Mouse (Mus musculus): ENCODE data around the gene Sox4. TPM values are rescaled to one million over a fixed set of nuclear protein-coding genes. Genes with fewer than 3 reads are reported as not detected.

Gene Sox4
- total RNA-seq (2021), result 10 to 100 TPM; 27.8 to 29.1 TPM

GRCm38 (mm10) chr13:28953581-28953991, at the start of gene Sox4:
TSS of gene Sox4 (minus strand) at chr13:28953713.
- DNase-seq (ENCODE audit: extremely low spot score in 1 of 2, low spot score in 1 of 2), result peak; percentile 83 to 91

GRCm38 (mm10) chr13:28991899-28992664, 38.6 kb upstream of the Sox4 start:
- DNase-seq (ENCODE audit: extremely low spot score in 1 of 2, low spot score in 1 of 2), result no peak

DNA sequence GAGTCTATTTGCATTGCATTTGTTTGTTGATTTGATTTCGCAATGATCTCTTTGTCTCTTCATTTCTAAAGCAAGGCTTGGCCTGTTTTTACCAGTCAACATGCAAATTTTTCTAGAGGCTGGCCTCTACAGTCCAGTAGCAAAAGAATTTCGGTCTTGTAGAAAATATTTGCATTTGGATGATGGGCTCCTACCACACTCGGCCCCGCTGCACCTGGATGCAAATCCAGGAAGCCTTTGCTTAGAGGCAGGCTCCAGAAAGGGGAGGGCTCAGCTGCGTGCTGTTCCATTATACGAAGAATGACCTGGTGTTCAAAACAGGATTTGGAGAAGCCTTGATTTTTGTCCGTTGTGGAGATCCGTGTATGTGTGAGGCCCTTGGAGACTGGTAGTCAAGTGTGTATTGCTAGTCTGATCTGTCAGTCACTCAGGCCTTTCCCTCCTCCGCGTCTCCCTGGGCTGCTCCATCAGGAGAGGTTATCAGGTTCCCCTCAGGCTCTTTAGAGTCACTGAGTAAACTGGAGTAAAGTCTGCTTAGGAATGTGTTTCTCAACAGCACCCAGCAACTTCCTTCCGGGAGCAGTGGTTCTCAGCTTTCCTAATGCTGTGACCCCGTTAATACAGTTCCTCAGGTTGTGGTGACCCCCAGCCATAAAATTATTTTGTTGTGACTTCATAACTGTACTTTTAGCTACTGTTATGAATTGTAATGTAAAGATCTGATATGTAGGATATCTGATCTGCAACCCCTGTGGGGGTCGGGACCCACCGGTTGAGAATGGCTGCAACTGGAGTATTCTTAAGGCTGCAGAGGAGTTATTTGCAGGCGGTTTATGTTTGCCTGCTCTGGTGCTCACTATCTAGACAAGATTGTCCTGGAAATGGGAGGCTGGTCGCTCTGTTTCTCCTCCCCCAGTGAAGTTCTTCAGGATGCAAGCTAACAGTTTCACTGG, 35.5 kb upstream of the Sox4 start:
- no peak for DNase-seq (ENCODE audit: extremely low spot score in 1 of 2, low spot score in 1 of 2)

DNA sequence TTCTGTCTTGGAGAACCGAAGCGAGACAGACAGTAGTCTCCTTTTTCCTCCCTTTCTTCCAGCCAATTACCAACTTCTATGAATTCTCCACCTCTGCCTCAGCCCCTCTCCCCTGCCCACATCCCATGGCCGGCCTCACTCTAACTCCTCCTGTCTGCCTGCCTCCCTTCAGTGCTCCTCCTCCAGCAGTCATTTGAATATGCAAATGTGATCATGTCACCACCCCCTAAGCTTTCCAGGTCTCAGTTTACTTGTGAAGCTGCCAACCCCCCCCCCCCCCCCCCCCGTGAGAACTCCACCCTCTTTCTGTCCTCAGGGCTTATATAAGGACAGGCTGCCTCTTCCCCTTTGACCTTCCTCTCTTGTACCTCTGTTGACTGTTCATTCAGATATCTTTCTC, 27.2 kb upstream of the Sox4 start:
- DNase-seq (ENCODE audit: extremely low spot score in 1 of 2, low spot score in 1 of 2), result no peak

GRCm38 (mm10) chr13:28975011-28975410, 21.5 kb upstream of the Sox4 start:
- no peak for DNase-seq (ENCODE audit: extremely low spot score in 1 of 2, low spot score in 1 of 2)

DNA sequence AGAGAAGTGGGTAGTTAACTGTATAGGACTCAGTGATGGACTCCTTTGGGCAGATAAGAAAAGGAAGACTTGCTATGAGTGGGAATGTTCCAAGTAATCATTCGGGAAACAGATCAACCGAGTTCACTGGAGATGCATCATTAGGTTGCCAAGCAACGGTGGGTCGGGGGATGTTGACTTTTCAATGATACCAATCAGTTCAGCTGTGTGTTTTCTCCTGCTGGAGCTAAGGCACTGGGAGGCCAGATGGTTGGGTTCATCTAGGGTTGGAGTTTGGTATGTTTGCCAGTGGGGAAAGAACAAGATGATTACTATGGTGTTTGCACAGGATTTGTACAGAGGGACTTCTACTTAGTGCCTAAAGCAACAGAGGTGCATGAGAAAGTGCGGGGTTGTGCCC, 21.1 kb upstream of the Sox4 start:
- peak in 1 of 2 experiments; percentile 26 for DNase-seq (ENCODE audit: extremely low spot score in 1 of 2, low spot score in 1 of 2)

DNA sequence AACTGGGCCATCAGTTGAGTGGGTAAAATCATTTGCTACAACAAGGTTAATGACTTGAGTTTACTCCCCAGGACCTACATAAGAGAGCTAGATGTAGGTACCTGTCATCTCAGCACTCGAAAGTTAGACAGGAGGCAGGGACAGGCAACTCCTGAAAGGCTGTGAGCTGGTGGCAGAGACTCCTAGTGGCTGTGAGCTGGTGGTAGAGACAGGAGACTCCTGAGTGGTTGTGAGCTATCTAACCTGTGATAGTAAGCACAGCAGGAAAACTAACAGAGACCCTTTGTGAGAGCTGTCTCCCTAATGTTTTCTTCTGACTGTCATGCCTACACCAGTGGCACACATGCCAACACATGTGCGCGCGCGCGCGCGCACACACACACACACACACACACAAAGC, 7.4 kb upstream of the Sox4 start:
- no peak for DNase-seq (ENCODE audit: extremely low spot score in 1 of 2, low spot score in 1 of 2)

DNA sequence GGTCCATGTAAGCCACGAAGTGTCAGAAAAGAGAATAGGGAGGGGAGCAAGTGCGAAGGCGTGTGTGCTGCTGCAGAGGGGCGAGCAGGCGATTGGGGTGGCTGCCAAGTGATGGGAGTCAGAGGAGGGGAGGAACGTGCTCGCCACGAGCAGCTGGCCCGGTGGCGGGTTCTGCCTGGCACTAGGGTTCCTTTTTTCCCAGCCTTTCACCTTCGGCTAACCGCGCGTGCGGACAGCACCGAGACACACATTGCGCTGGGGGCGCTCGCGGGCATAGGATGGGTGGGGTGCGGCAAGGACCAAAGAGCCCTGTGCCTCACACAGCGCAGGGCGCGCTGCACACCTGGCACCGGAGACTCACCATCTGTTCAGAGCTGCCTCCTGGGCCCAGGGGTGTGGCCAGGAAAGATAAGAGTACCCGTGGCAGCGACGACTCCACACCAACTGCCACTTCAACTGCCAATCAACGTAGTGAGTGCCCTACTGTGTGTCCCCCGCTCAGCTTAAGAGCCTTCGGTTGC, 6.0 kb upstream of the Sox4 start:
- peak; percentile 77 to 85 for DNase-seq (ENCODE audit: extremely low spot score in 1 of 2, low spot score in 1 of 2)

DNA sequence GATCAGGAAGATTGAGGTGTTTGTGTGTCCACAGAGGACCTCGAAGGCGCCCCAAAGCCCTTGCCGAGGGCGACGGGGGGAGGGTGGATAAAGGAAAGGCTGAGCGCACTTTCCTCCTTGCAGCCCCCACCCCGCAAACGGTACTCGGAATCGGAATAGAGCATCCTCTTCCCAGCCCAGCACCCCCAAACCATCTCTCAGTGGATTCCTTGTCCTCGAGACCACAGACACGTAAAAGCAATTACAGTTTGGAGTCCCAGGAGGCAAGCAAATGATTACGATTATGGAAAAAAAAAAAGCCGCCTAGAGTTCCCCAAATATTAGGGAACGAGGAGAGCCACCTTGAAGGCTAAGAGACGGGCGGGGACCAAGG, 5.5 kb upstream of the Sox4 start:
- no peak for DNase-seq (ENCODE audit: extremely low spot score in 1 of 2, low spot score in 1 of 2)

DNA sequence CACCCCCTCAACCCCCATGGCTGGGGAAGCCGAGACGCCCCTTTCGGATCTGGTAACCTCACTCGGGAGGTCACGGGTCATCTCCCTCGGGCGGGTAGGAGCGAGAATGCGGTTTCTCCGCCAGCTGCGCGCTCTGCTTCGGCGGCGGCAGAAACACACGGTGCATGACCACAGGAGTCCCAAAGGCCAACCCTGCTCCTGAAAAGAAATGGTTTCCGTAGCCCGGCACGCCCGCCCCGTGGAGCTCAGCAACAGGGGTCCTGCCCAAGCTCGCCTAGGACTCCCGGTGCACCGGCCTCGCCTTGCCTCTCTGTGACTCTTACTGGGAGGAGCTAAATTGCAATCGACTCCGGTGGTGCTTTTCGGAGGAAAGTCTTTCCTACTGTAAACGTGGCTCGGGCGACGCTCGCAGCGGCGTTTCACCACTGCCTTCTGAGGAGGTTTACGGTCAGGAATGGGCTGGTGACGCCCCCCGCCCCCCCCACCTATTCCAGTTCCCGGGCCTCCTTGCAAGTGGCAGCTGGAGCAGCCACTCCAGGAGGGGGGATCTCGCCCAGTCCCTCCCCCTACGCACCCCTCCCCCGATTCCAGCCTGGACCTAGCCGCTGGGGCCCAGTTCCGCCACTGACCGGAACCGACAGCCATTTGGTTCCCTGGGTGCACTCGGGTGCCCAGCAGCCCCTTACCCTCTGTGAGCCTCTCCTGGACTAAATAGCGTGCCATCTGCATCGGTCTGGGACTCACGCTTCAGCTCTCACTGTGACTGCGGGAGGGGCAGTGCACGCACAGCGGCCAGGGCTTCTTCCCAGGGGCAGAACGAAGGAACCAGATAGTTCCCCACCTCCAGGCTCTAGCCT, 4.9 kb upstream of the Sox4 start:
- peak; percentile 61 to 65 for DNase-seq (ENCODE audit: extremely low spot score in 1 of 2, low spot score in 1 of 2)

DNA sequence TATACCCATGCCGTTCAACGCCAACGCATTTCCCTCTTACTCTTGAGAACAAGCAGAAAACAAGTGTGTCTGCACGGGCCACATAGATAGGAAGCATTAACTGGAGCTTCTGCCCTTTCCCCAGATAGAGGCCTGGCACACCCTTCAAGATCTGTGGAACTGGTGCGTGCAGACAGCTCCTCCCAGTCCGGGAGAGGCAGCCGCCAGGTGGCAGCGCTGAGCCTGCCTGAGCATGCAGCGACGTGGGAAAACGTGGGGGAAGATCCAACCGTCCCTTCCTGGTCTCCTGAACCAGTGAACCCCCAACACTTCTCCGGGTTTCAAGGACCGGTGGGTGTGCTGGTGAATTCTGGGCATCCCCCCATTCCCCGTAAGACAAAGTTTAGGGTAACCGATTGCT, 4.3 kb upstream of the Sox4 start:
- peak; percentile 98 to 99 for DNase-seq (ENCODE audit: extremely low spot score in 1 of 2, low spot score in 1 of 2)

DNA sequence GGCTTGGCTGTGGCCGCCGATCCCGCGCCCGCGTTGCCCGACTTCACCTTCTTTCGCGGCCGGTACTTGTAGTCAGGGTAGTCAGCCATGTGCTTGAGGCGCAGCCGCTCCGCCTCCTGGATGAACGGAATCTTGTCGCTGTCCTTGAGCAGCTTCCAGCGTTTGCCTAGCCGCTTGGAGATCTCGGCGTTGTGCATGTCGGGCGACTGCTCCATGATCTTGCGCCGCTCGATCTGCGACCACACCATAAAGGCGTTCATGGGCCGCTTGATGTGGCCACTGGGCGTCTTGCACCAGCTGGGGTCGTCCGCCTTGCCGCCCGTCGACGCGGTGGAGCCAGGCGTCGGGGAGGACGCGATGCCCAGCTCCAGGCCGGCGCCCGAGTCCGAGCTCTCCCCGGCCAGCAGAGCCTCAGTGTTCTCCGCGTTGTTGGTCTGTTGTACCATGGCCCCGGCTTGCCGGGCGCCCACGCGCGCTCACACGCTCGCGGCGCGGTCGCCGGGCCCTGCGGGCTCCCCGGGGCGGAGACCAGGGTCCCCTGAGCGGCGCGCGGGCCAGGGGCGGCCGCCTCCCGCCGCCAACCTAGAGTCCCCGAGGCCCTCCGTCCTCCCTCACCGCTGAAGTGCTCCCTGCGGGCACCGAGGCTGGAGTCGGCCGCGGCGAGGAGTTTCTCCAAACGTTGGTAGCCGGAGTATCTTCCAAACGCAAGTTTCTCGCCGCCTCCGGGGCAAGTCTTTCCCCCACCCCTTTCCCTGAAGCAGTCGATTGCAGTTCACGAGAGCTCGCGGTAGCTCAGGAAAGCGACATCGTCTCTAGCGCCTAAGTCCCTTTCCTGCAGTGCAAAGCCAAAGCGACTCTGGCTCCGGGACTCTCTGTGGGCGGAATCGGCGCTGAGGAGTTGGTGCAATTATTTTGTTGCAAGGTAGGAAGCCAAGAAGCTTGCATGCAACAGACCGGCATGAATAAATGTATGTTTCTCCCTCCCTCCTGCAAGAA, 639 bp downstream of the Sox4 start:
- peak; percentile 42 to 60 for DNase-seq (ENCODE audit: extremely low spot score in 1 of 2, low spot score in 1 of 2)

GRCm38 (mm10) chr13:28951691-28952575, 1.6 kb downstream of the Sox4 start:
- DNase-seq (ENCODE audit: extremely low spot score in 1 of 2, low spot score in 1 of 2), result peak; percentile 13 to 41

GRCm38 (mm10) chr13:28950623-28951491, 2.7 kb downstream of the Sox4 start:
- DNase-seq (ENCODE audit: extremely low spot score in 1 of 2, low spot score in 1 of 2), result peak; percentile 35 to 45

DNA sequence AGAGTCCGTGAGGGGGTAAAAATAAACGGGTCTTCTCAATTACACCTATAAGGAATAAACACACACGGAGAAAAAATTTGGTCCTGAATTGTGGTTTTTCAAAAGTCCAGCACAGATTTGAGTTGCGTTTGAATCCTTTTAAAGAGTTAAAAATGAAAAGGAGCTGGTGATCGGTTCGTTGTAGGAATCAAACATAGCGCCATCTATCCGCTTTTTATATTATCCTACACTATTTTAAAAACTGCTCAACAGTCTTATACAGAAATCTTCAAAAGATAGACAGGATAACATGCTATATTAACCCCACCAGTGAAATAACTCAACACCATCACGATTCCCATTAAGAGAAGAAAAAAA, 3.3 kb downstream of the Sox4 start:
- no peak for DNase-seq (ENCODE audit: extremely low spot score in 1 of 2, low spot score in 1 of 2)

GRCm38 (mm10) chr13:28949279-28949915, 4.1 kb downstream of the Sox4 start:
- DNase-seq (ENCODE audit: extremely low spot score in 1 of 2, low spot score in 1 of 2), result no peak

GRCm38 (mm10) chr13:28948541-28948940, 5.0 kb downstream of the Sox4 start:
- DNase-seq (ENCODE audit: extremely low spot score in 1 of 2, low spot score in 1 of 2), result peak; percentile 16 to 32

All from layer of hippocampus, postnatal 25 days (tissue).